Mouse (Mus musculus): Measurements from ENCODE around the gene Ap2m1.

DNA sequence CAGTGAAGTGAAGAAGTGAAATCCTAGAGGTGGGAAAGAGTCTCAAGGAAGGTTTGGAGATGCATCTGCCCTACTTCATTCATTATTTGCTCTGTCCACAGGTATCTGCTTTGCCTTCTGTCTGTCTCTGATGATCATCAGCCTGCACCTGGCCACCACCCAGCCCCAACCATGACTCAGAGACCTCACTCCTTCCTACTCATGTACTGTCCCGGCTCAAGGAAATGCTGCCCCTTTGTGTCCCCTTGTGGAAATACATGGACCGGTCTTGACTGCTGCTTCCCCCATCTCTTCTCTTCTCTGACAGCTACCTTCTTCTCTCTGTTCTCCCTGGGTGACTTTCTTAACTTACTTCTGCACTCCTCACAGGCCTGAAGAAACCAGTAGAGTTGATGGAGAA, 44.7 kb upstream of the Ap2m1 start:
- TF ChIP-seq CTCF (IDR thresholded peaks at IDR 0.05) (peak; percentile 60), EP300 (IDR thresholded peaks at IDR 0.05) (no peak)

Measured in lung, postnatal 0 days (tissue).